Comparison of ENCODE assay signal across 16 mouse cellular contexts in the genomic region with DNA sequence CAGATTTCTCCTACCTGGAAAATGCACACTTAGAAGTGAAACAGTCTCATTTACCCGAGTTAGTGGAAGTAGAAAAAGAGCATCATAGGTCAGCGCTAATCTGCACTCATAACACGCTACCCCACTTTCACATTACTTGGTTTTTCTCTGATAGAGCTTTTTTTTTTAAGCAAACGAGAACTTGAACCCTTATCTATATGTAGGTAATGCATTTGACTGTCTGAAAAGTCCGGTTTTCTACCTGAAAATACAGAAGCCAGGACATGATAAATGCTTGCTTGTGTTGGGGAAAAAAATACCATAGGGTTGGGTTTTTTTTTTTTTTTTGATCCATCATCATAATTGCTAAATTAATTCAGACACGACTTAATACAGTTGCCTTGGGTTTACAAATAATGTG.
"Had no signal": no experiment of that assay in that cellular context is flagged by ENCODE, and none has a peak within 500 bp of the region (broad histone marks: within the 10 kb centered on the region; RNA-seq: fewer than 3 reads in every experiment).

No protein-coding gene starts in this region.

- H3K27ac ChIP-seq: neural tube, embryonic 13.5 days; neural tube, embryonic 15.5 days; stomach, embryonic 15.5 days; stomach, postnatal 0 days had no signal

- H3K4me1 ChIP-seq: neural tube, embryonic 15.5 days; stomach, embryonic 15.5 days had no signal

- H3K9me3 ChIP-seq: neural tube, embryonic 13.5 days; neural tube, embryonic 15.5 days; stomach, embryonic 15.5 days had no signal

- H3K36me3 ChIP-seq: stomach, embryonic 15.5 days had no signal

- H3K27me3 ChIP-seq: neural tube, embryonic 13.5 days; neural tube, embryonic 15.5 days; stomach, embryonic 15.5 days had no signal

- DNase-seq: retina, postnatal 1 day; right cerebral cortex, adult 18-20 months; right cerebral cortex, postnatal 14 days; right cerebral cortex, postnatal 25 days; right cerebral cortex, postnatal 4 days; spleen, adult 18-20 months; thymus, adult 18-20 months; thymus, adult 2 months; thymus, postnatal 14 days; thymus, postnatal 25 days; thymus, postnatal 36 days; thymus, postnatal 4 days had no signal

- H3K9ac ChIP-seq: neural tube, embryonic 13.5 days; neural tube, embryonic 15.5 days; stomach, embryonic 15.5 days had no signal

- H3K4me3 ChIP-seq: neural tube, embryonic 13.5 days; neural tube, embryonic 15.5 days; stomach, embryonic 15.5 days had no signal
